ENCODE assay signal across 22 mouse cellular contexts in genomic region chr17:30480381-30480780, GRCm38 (mm10).
DNase-seq lines count a peak whose midpoint lies in the region.
"Had no signal": no experiment of that assay in that cellular context is flagged by ENCODE, and none has a peak within 500 bp of the region (broad histone marks: within the 10 kb centered on the region; RNA-seq: fewer than 3 reads in every experiment).

No protein-coding gene starts in this region.

- whole genome bisulfite sequencing in heart, embryonic 10.5 days = 82% methylated on average over 8 of the region's 8 CpGs

- H3K4me3 ChIP-seq in heart, embryonic 10.5 days = no peak overlapping the region
- H3K4me3 ChIP-seq: embryonic facial prominence, embryonic 13.5 days; embryonic facial prominence, embryonic 15.5 days; erythroblast, embryonic 14.5 days; forebrain, embryonic 10.5 days; forebrain, embryonic 12.5 days had no signal

- DNase-seq in heart, embryonic 10.5 days (ENCODE audit: low spot score) = peak; percentile 58
- DNase-seq in heart, postnatal 25 days (ENCODE audit: low spot score) = no peak
- DNase-seq in testis, postnatal 10 days (ENCODE audit: low spot score) = peak; percentile 31
- DNase-seq in testis, postnatal 14 days (ENCODE audit: low spot score) = no peak
- peak; percentile 49 for DNase-seq in R1 (ENCODE audit: low read depth, low spot score)
- peak; percentile 52 for DNase-seq in ZHBTc4 (ENCODE audit: low read depth, low spot score)
- no peak for DNase-seq in thymus, postnatal 36 days
- DNase-seq: adrenal gland, adult 2 months; adrenal gland, postnatal 10 days; adrenal gland, postnatal 25 days; cerebellum, adult 11 months; cerebellum, adult 18-20 months; cerebellum, adult 8-10 months; cerebellum, adult 9-11 months; cerebellum, postnatal 14 days; cerebellum, postnatal 36 days; embryo, embryonic 11 days had no signal

- intact Hi-C loops in heart, postnatal 25 days (cut with DNase I) = no loop called here

- peaks cover 7% of the 10 kb centered on the region; the same call in 1 of the 2 replicates for H3K36me3 ChIP-seq in heart, embryonic 10.5 days
- H3K36me3 ChIP-seq: embryonic facial prominence, embryonic 13.5 days; embryonic facial prominence, embryonic 15.5 days; forebrain, embryonic 12.5 days had no signal

- H3K9me3 ChIP-seq in heart, embryonic 10.5 days = 0 out of 2 replicates have a peak, but pooled peaks cover 2% of the 10 kb centered on the region
- H3K9me3 ChIP-seq: embryonic facial prominence, embryonic 13.5 days; embryonic facial prominence, embryonic 15.5 days; forebrain, embryonic 12.5 days had no signal

- H3K27me3 ChIP-seq in heart, embryonic 10.5 days (ENCODE audit: insufficient read depth, poor library complexity, severe bottlenecking) = no peaks in the 10 kb centered on the region
- H3K27me3 ChIP-seq: embryonic facial prominence, embryonic 13.5 days; embryonic facial prominence, embryonic 15.5 days; forebrain, embryonic 12.5 days had no signal

- H3K27ac ChIP-seq in heart, embryonic 10.5 days = no peak overlapping the region
- H3K27ac ChIP-seq: embryonic facial prominence, embryonic 13.5 days; embryonic facial prominence, embryonic 15.5 days; forebrain, embryonic 10.5 days; forebrain, embryonic 12.5 days had no signal

- peaks cover 22% of the 10 kb centered on the region for H3K4me1 ChIP-seq in heart, embryonic 10.5 days
- H3K4me1 ChIP-seq: embryonic facial prominence, embryonic 13.5 days; embryonic facial prominence, embryonic 15.5 days; forebrain, embryonic 12.5 days had no signal

Comparison
In these comparisons a context has a peak if more than half of its experiments do, and no peak if none do; other contexts are left out.
1. DNase-seq: peak in heart, embryonic 10.5 days (single experiment), testis, postnatal 10 days (single experiment), R1 (single experiment) and ZHBTc4 (single experiment); none in heart, postnatal 25 days (single experiment), testis, postnatal 14 days (single experiment) and thymus, postnatal 36 days (0 of 2).